Mouse (Mus musculus): ENCODE data around the gene Ap1g1.

- TF ChIP-seq CTCF (IDR thresholded peaks at IDR 0.05; ENCODE audit: borderline replicate concordance, extremely low read depth, insufficient read depth, insufficient read length) (no peak), POLR2A (IDR thresholded peaks at IDR 0.05; ENCODE audit: borderline replicate concordance, extremely low read depth, insufficient read depth, insufficient read length, poor library complexity, severe bottlenecking) (no peak)
Observed at GRCm38 (mm10) chr8:109848981-109849380, 70.6 kb downstream of the Ap1g1 start.

Data from brain, embryonic 14.5 days (tissue).